Mouse (Mus musculus): ENCODE measurements at regions not wholly inside any gene's neighbourhood (a gene's known extent, or its start where the extent isn't known, plus 50 kb on each side); places are given as distances from the start of the nearest gene placed in this dataset.

GRCm38 (mm10) chr5:54741440-54741839 lies 743.1 kb downstream of the Stim2 start:
- Histone ChIP-seq H3K4me1 (replicated peaks; ENCODE audit: low read depth, low read length) (no peaks in the 10 kb centered on the region), H3K9me3 (ENCODE audit: low read length) (no peaks in the 10 kb centered on the region), H3K27me3 (ENCODE audit: insufficient read depth, low read length) (no peaks in the 10 kb centered on the region), H3K4me3 (replicated peaks; ENCODE audit: low read length) (no peak overlapping the region), H3K36me3 (ENCODE audit: insufficient read depth, low read length) (no peaks in the 10 kb centered on the region)
- TF ChIP-seq NANOG (IDR thresholded peaks at IDR 0.05; ENCODE audit: borderline replicate concordance, low read length) (no peak), POU5F1 (IDR thresholded peaks at IDR 0.05; ENCODE audit: borderline replicate concordance, low read length) (no peak), CTCF (conservative IDR thresholded peaks at IDR 0.05; ENCODE audit: low read length) (no peak)

- H3K36me3 ChIP-seq (ENCODE audit: insufficient read depth, low read length) = no peaks in the 10 kb centered on the region
- H3K4me1 ChIP-seq (replicated peaks; ENCODE audit: low read depth, low read length) = no peaks in the 10 kb centered on the region
- no peak overlapping the region for H3K4me3 ChIP-seq (replicated peaks; ENCODE audit: low read length)
- no peaks in the 10 kb centered on the region for H3K9me3 ChIP-seq (ENCODE audit: low read length)
- TF ChIP-seq NANOG (IDR thresholded peaks at IDR 0.05; ENCODE audit: borderline replicate concordance, low read length) (no peak), CTCF (conservative IDR thresholded peaks at IDR 0.05; ENCODE audit: low read length) (no peak), POU5F1 (IDR thresholded peaks at IDR 0.05; ENCODE audit: borderline replicate concordance, low read length) (no peak)
- H3K27me3 ChIP-seq (ENCODE audit: insufficient read depth, low read length) = no peaks in the 10 kb centered on the region
Observed at GRCm38 (mm10) chr5:54746973-54747372, 748.7 kb downstream of the Stim2 start.

- no peaks in the 10 kb centered on the region for H3K36me3 ChIP-seq (ENCODE audit: insufficient read depth, low read length)
- H3K27me3 ChIP-seq (ENCODE audit: insufficient read depth, low read length) = no peaks in the 10 kb centered on the region
- no peak overlapping the region for H3K4me3 ChIP-seq (replicated peaks; ENCODE audit: low read length)
- H3K9me3 ChIP-seq (ENCODE audit: low read length) = no peaks in the 10 kb centered on the region
- H3K4me1 ChIP-seq (replicated peaks; ENCODE audit: low read depth, low read length) = peaks cover 6% of the 10 kb centered on the region
- TF ChIP-seq NANOG (IDR thresholded peaks at IDR 0.05; ENCODE audit: borderline replicate concordance, low read length) = peak; percentile 74; the same call in 1 of the 2 replicates
- TF ChIP-seq CTCF (conservative IDR thresholded peaks at IDR 0.05; ENCODE audit: low read length) = no peak
- no peak for TF ChIP-seq POU5F1 (IDR thresholded peaks at IDR 0.05; ENCODE audit: borderline replicate concordance, low read length)
Observed at GRCm38 (mm10) chr5:54753372-54753771, 755.1 kb downstream of the Stim2 start.

GRCm38 (mm10) chr5:54759657-54760056 lies 761.4 kb downstream of the Stim2 start:
- TF ChIP-seq POU5F1 (IDR thresholded peaks at IDR 0.05; ENCODE audit: borderline replicate concordance, low read length) = no peak
- no peak for TF ChIP-seq NANOG (IDR thresholded peaks at IDR 0.05; ENCODE audit: borderline replicate concordance, low read length)
- no peak for TF ChIP-seq CTCF (conservative IDR thresholded peaks at IDR 0.05; ENCODE audit: low read length)
- Histone ChIP-seq H3K9me3 (ENCODE audit: low read length) (no peaks in the 10 kb centered on the region), H3K4me1 (replicated peaks; ENCODE audit: low read depth, low read length) (peaks cover 12% of the 10 kb centered on the region), H3K27me3 (ENCODE audit: insufficient read depth, low read length) (no peaks in the 10 kb centered on the region), H3K36me3 (ENCODE audit: insufficient read depth, low read length) (no peaks in the 10 kb centered on the region), H3K4me3 (replicated peaks; ENCODE audit: low read length) (no peak overlapping the region)

GRCm38 (mm10) chr5:54763019-54763418 lies 764.7 kb downstream of the Stim2 start:
- Histone ChIP-seq H3K4me3 (replicated peaks; ENCODE audit: low read length) (no peak overlapping the region), H3K27me3 (ENCODE audit: insufficient read depth, low read length) (no peaks in the 10 kb centered on the region), H3K9me3 (ENCODE audit: low read length) (no peaks in the 10 kb centered on the region), H3K4me1 (replicated peaks; ENCODE audit: low read depth, low read length) (peaks cover 12% of the 10 kb centered on the region), H3K36me3 (ENCODE audit: insufficient read depth, low read length) (no peaks in the 10 kb centered on the region)
- TF ChIP-seq NANOG (IDR thresholded peaks at IDR 0.05; ENCODE audit: borderline replicate concordance, low read length) (peak; percentile 96), CTCF (conservative IDR thresholded peaks at IDR 0.05; ENCODE audit: low read length) (no peak), POU5F1 (IDR thresholded peaks at IDR 0.05; ENCODE audit: borderline replicate concordance, low read length) (peak; percentile 61)

- Histone ChIP-seq H3K4me1 (replicated peaks; ENCODE audit: low read depth, low read length) (no peaks in the 10 kb centered on the region), H3K9me3 (ENCODE audit: low read length) (no peaks in the 10 kb centered on the region), H3K36me3 (ENCODE audit: insufficient read depth, low read length) (no peaks in the 10 kb centered on the region), H3K4me3 (replicated peaks; ENCODE audit: low read length) (no peak overlapping the region), H3K27me3 (ENCODE audit: insufficient read depth, low read length) (no peaks in the 10 kb centered on the region)
- TF ChIP-seq POU5F1 (IDR thresholded peaks at IDR 0.05; ENCODE audit: borderline replicate concordance, low read length) (no peak), NANOG (IDR thresholded peaks at IDR 0.05; ENCODE audit: borderline replicate concordance, low read length) (no peak), CTCF (conservative IDR thresholded peaks at IDR 0.05; ENCODE audit: low read length) (peak; percentile 52)
Observed at GRCm38 (mm10) chr5:54796953-54797450, 798.7 kb downstream of the Stim2 start.

- Histone ChIP-seq H3K4me3 (replicated peaks; ENCODE audit: low read length) (no peak overlapping the region), H3K4me1 (replicated peaks; ENCODE audit: low read depth, low read length) (no peaks in the 10 kb centered on the region), H3K9me3 (ENCODE audit: low read length) (no peaks in the 10 kb centered on the region), H3K27me3 (ENCODE audit: insufficient read depth, low read length) (no peaks in the 10 kb centered on the region), H3K36me3 (ENCODE audit: insufficient read depth, low read length) (no peaks in the 10 kb centered on the region)
- no peak for TF ChIP-seq NANOG (IDR thresholded peaks at IDR 0.05; ENCODE audit: borderline replicate concordance, low read length)
- TF ChIP-seq POU5F1 (IDR thresholded peaks at IDR 0.05; ENCODE audit: borderline replicate concordance, low read length) = no peak
- peak; percentile 31 for TF ChIP-seq CTCF (conservative IDR thresholded peaks at IDR 0.05; ENCODE audit: low read length)
Observed at GRCm38 (mm10) chr5:54827076-54827475, 828.8 kb downstream of the Stim2 start.

Data from E14TG2a.4 (cell line).